Mouse (Mus musculus) regulatory T cell (primary cell): ENCODE data around the gene Colq.

Source experiments
- in situ Hi-C: fragments of 300-600 bp; cut with MboI, MseI; formaldehyde crosslinking; loops from one replicate; pipeline ENCODE4 v1.15.1; 2025; ENCODE audit warnings: high pct_unique_total_duplicates

The Colq gene

GRCm38 (mm10) chr14:31575866-31576265 lies 15.3 kb downstream of the Colq start:
- in situ Hi-C loops = loop anchor here (5.0 kb wide), 1 partner anchor 74 kb away; no protein-coding TSS in a partner anchor

GRCm38 (mm10) chr14:31574903-31575665 lies 16.1 kb downstream of the Colq start:
- in situ Hi-C loops = loop anchor here (5.0 kb wide), 1 partner anchor 73 kb away; no protein-coding TSS in a partner anchor

- in situ Hi-C loops = no loop called here
Observed at GRCm38 (mm10) chr14:31572561-31573175, 18.5 kb downstream of the Colq start.

GRCm38 (mm10) chr14:31571419-31571818 lies 19.7 kb downstream of the Colq start:
- in situ Hi-C loops = no loop called here

GRCm38 (mm10) chr14:31570131-31570951 lies 20.8 kb downstream of the Colq start:
- in situ Hi-C loops = no loop called here

- in situ Hi-C loops = no loop called here
Observed at GRCm38 (mm10) chr14:31569151-31569631, 22.0 kb downstream of the Colq start.

- in situ Hi-C loops = no loop called here
Observed at GRCm38 (mm10) chr14:31565478-31566212, 25.5 kb downstream of the Colq start.

- in situ Hi-C loops = no loop called here
Observed at GRCm38 (mm10) chr14:31564452-31565179, 26.5 kb downstream of the Colq start.

- in situ Hi-C loops = no loop called here
Observed at GRCm38 (mm10) chr14:31560886-31561285, 30.3 kb downstream of the Colq start.

- in situ Hi-C loops = no loop called here
Observed at GRCm38 (mm10) chr14:31559216-31559615, 31.9 kb downstream of the Colq start.

GRCm38 (mm10) chr14:31557784-31558183 lies 33.4 kb downstream of the Colq start:
- in situ Hi-C loops = no loop called here

- in situ Hi-C loops = no loop called here
Observed at GRCm38 (mm10) chr14:31557273-31557672, 33.9 kb downstream of the Colq start.

- in situ Hi-C loops = no loop called here
Observed at GRCm38 (mm10) chr14:31556526-31557260, 34.5 kb downstream of the Colq start.

GRCm38 (mm10) chr14:31555963-31556434 lies 35.1 kb downstream of the Colq start:
- in situ Hi-C loops = no loop called here

- in situ Hi-C loops = no loop called here
Observed at GRCm38 (mm10) chr14:31555021-31555420, 36.1 kb downstream of the Colq start.

- in situ Hi-C loops = no loop called here
Observed at GRCm38 (mm10) chr14:31543885-31544442, 47.2 kb downstream of the Colq start.

- in situ Hi-C loops = no loop called here
Observed at GRCm38 (mm10) chr14:31537298-31537697, 53.8 kb downstream of the Colq start.

GRCm38 (mm10) chr14:31532656-31533055 lies 58.5 kb downstream of the Colq start:
- in situ Hi-C loops = no loop called here

GRCm38 (mm10) chr14:31531506-31532148 lies 59.5 kb downstream of the Colq start:
- in situ Hi-C loops = no loop called here
